Mouse (Mus musculus): ENCODE results near the gene Ccdc62. TPM values are rescaled to one million over a fixed set of nuclear protein-coding genes. Genes with fewer than 3 reads are reported as not detected.

Ccdc62 gene
- polyA plus RNA-seq, 2 experiments: 6.6 to 9.2 TPM

GRCm38 (mm10) chr5:124010910-124011655 lies 80.6 kb downstream of the Ccdc62 start:
- DNase-seq (ENCODE audit: low spot score) (peak; percentile 91), ATAC-seq (ENCODE audit: low FRiP score, low read depth) (peak; percentile 77; the same call in 1 of the 2 replicates)
- peak overlapping the region; percentile 33; the same call in 1 of the 2 replicates for H3K4me2 ChIP-seq (replicated peaks; ENCODE audit: low read depth, low read length, severe bottlenecking)
- WGBS: 8% methylated on average over 19 of the region's 19 CpGs
- peak overlapping the region; percentile 18; the same call in 1 of the 2 replicates for H3K9ac ChIP-seq (ENCODE audit: low read depth, low read length, severe bottlenecking)
- H3K4me1 ChIP-seq (ENCODE audit: control insufficient read depth, insufficient read depth, low read length): peaks cover 46% of the 10 kb centered on the region
- H3K9me3 ChIP-seq (ENCODE audit: control insufficient read depth, low read length): no peaks in the 10 kb centered on the region
- no peak for TF ChIP-seq POLR2A (IDR thresholded peaks at IDR 0.05; ENCODE audit: borderline replicate concordance, extremely low read depth, insufficient read depth, insufficient read length)
- no peak overlapping the region; the same call in 1 of the 2 replicates for H3K4me3 ChIP-seq (replicated peaks; ENCODE audit: low read length)
- peak overlapping the region; percentile 80 for H3K27ac ChIP-seq (replicated peaks; ENCODE audit: low read depth, low read length)
- no peaks in the 10 kb centered on the region for H3K27me3 ChIP-seq (ENCODE audit: control insufficient read depth, insufficient read depth, low read length)
- peaks cover 44% of the 10 kb centered on the region for H3K36me3 ChIP-seq (ENCODE audit: control insufficient read depth, insufficient read depth, low read length)

- Histone ChIP-seq H3K27me3 (ENCODE audit: control insufficient read depth, insufficient read depth, low read length) (no peaks in the 10 kb centered on the region), H3K9me3 (ENCODE audit: control insufficient read depth, low read length) (no peaks in the 10 kb centered on the region), H3K4me1 (ENCODE audit: control insufficient read depth, insufficient read depth, low read length) (peaks cover 46% of the 10 kb centered on the region), H3K36me3 (ENCODE audit: control insufficient read depth, insufficient read depth, low read length) (peaks cover 36% of the 10 kb centered on the region), H3K4me2 (replicated peaks; ENCODE audit: low read depth, low read length, severe bottlenecking) (0 out of 2 replicates have a peak overlapping the region, but pooled peaks have one; percentile 10), H3K4me3 (replicated peaks; ENCODE audit: low read length) (no peak overlapping the region), H3K27ac (replicated peaks; ENCODE audit: low read depth, low read length) (peak overlapping the region; percentile 80), H3K9ac (ENCODE audit: low read depth, low read length, severe bottlenecking) (peak overlapping the region; percentile 18; the same call in 1 of the 2 replicates)
- ATAC-seq (ENCODE audit: low FRiP score, low read depth) (no peak), DNase-seq (ENCODE audit: low spot score) (no peak)
- WGBS: 25% methylated on average over 8 of the region's 8 CpGs
- TF ChIP-seq POLR2A (IDR thresholded peaks at IDR 0.05; ENCODE audit: borderline replicate concordance, extremely low read depth, insufficient read depth, insufficient read length): no peak
Measured at GRCm38 (mm10) chr5:124011927-124012326, 81.4 kb downstream of the Ccdc62 start.

GRCm38 (mm10) chr5:124012885-124013284 lies 82.4 kb downstream of the Ccdc62 start:
- no peaks in the 10 kb centered on the region for H3K27me3 ChIP-seq (ENCODE audit: control insufficient read depth, insufficient read depth, low read length)
- WGBS: 83% methylated on average over 10 of the region's 10 CpGs
- TF ChIP-seq POLR2A (IDR thresholded peaks at IDR 0.05; ENCODE audit: borderline replicate concordance, extremely low read depth, insufficient read depth, insufficient read length): no peak
- no peak overlapping the region for H3K9ac ChIP-seq (ENCODE audit: low read depth, low read length, severe bottlenecking)
- DNase-seq (ENCODE audit: low spot score) (no peak), ATAC-seq (ENCODE audit: low FRiP score, low read depth) (no peak)
- H3K4me3 ChIP-seq (replicated peaks; ENCODE audit: low read length): no peak overlapping the region
- H3K9me3 ChIP-seq (ENCODE audit: control insufficient read depth, low read length): no peaks in the 10 kb centered on the region
- H3K4me2 ChIP-seq (replicated peaks; ENCODE audit: low read depth, low read length, severe bottlenecking): no peak overlapping the region
- peaks cover 27% of the 10 kb centered on the region for H3K36me3 ChIP-seq (ENCODE audit: control insufficient read depth, insufficient read depth, low read length)
- H3K4me1 ChIP-seq (ENCODE audit: control insufficient read depth, insufficient read depth, low read length): peaks cover 46% of the 10 kb centered on the region
- peak overlapping the region; percentile 80; the same call in 1 of the 2 replicates for H3K27ac ChIP-seq (replicated peaks; ENCODE audit: low read depth, low read length)

GRCm38 (mm10) chr5:124013747-124014146 lies 83.3 kb downstream of the Ccdc62 start:
- TF ChIP-seq POLR2A (IDR thresholded peaks at IDR 0.05; ENCODE audit: borderline replicate concordance, extremely low read depth, insufficient read depth, insufficient read length): no peak
- Histone ChIP-seq H3K9ac (ENCODE audit: low read depth, low read length, severe bottlenecking) (no peak overlapping the region), H3K9me3 (ENCODE audit: control insufficient read depth, low read length) (no peaks in the 10 kb centered on the region), H3K36me3 (ENCODE audit: control insufficient read depth, insufficient read depth, low read length) (peaks cover 18% of the 10 kb centered on the region), H3K27me3 (ENCODE audit: control insufficient read depth, insufficient read depth, low read length) (no peaks in the 10 kb centered on the region), H3K27ac (replicated peaks; ENCODE audit: low read depth, low read length) (no peak overlapping the region), H3K4me1 (ENCODE audit: control insufficient read depth, insufficient read depth, low read length) (peaks cover 46% of the 10 kb centered on the region), H3K4me3 (replicated peaks; ENCODE audit: low read length) (no peak overlapping the region), H3K4me2 (replicated peaks; ENCODE audit: low read depth, low read length, severe bottlenecking) (no peak overlapping the region)
- WGBS: 82% methylated on average over 16 of the region's 16 CpGs
- no peak for ATAC-seq (ENCODE audit: low FRiP score, low read depth)
- no peak for DNase-seq (ENCODE audit: low spot score)

- H3K4me1 ChIP-seq (ENCODE audit: control insufficient read depth, insufficient read depth, low read length): peaks cover 46% of the 10 kb centered on the region
- DNase-seq (ENCODE audit: low spot score): no peak
- no peaks in the 10 kb centered on the region for H3K27me3 ChIP-seq (ENCODE audit: control insufficient read depth, insufficient read depth, low read length)
- H3K9me3 ChIP-seq (ENCODE audit: control insufficient read depth, low read length): no peaks in the 10 kb centered on the region
- H3K4me2 ChIP-seq (replicated peaks; ENCODE audit: low read depth, low read length, severe bottlenecking): no peak overlapping the region
- no peak for ATAC-seq (ENCODE audit: low FRiP score, low read depth)
- no peak overlapping the region for H3K27ac ChIP-seq (replicated peaks; ENCODE audit: low read depth, low read length)
- 56% methylated on average over 3 of the region's 3 CpGs for WGBS
- no peak overlapping the region for H3K4me3 ChIP-seq (replicated peaks; ENCODE audit: low read length)
- H3K36me3 ChIP-seq (ENCODE audit: control insufficient read depth, insufficient read depth, low read length): peaks cover 14% of the 10 kb centered on the region
- H3K9ac ChIP-seq (ENCODE audit: low read depth, low read length, severe bottlenecking): no peak overlapping the region
- no peak for TF ChIP-seq POLR2A (IDR thresholded peaks at IDR 0.05; ENCODE audit: borderline replicate concordance, extremely low read depth, insufficient read depth, insufficient read length)
Measured at GRCm38 (mm10) chr5:124014180-124014579, 83.7 kb downstream of the Ccdc62 start.
